Mouse (Mus musculus) intestine, postnatal 0 days (tissue): Measurements from ENCODE around the gene Osbpl11. TPM values are rescaled to one million over a fixed set of nuclear protein-coding genes. Genes with fewer than 3 reads are reported as not detected.
A peak's percentile ranks its signal among the peaks of the same experiment; 100 is the strongest.
"Not testable (repeated sequence)": the region's sequence is repeated elsewhere in the genome, so short reads cannot be mapped to it uniquely, and the experiment has no call there.

Experiments used
- ATAC-seq: fragments of 200-750 bp; cut with Nextera tagmentation; 2 replicates; pipeline ENCODE4 v1.8.0; 2017; ENCODE audit warnings: mild to moderate bottlenecking, moderate TSS enrichment, moderate library complexity
- H3K27ac ChIP-seq: fragments of 300-500 bp; sonication (generic); 2 replicates; pipeline ENCODE4 v1.5.1; 2014; ENCODE audit warnings: mild to moderate bottlenecking, low read depth, low read length, moderate library complexity
- H3K27me3 ChIP-seq: fragments of 300-500 bp; sonication (generic); replicated peaks from 2 replicates; pipeline ENCODE4 v1.6.1; 2014; ENCODE audit warnings: low read length, mixed read lengths; ENCODE audit not compliant: control insufficient read depth, insufficient read depth
- H3K36me3 ChIP-seq: fragments of 300-500 bp; sonication (generic); 2 replicates; pipeline ENCODE4 v1.6.1; 2014; ENCODE audit warnings: mild to moderate bottlenecking, moderate library complexity; ENCODE audit not compliant: control insufficient read depth, insufficient read depth
- H3K4me1 ChIP-seq: fragments of 300-500 bp; sonication (generic); replicated peaks from 2 replicates; pipeline ENCODE4 v1.6.1; 2014; ENCODE audit warnings: antibody characterized with exemption, low read length, mixed read lengths; ENCODE audit not compliant: control insufficient read depth, insufficient read depth
- H3K4me2 ChIP-seq: fragments of 300-500 bp; sonication (generic); replicated peaks from 2 replicates; pipeline ENCODE4 v1.6.1; 2014; ENCODE audit warnings: low read depth, mild to moderate bottlenecking, moderate library complexity
- H3K4me3 ChIP-seq: fragments of 300-500 bp; sonication (generic); 2 replicates; pipeline ENCODE4 v1.5.1; 2014; ENCODE audit warnings: low read depth, low read length
- H3K9ac ChIP-seq: fragments of 300-500 bp; sonication (generic); 2 replicates; pipeline ENCODE4 v1.6.1; 2014; ENCODE audit warnings: mild to moderate bottlenecking, low read depth, low read length
- H3K9me3 ChIP-seq: fragments of 300-500 bp; sonication (generic); 2 replicates; pipeline ENCODE4 v1.6.1; 2016; ENCODE audit warnings: mixed run types; ENCODE audit not compliant: control insufficient read depth
- CTCF ChIP-seq: sonication (generic); IDR thresholded peaks from 2 replicates; pipeline ENCODE4 v1.5.1; 2016; ENCODE audit warnings: low read depth, mild to moderate bottlenecking, control low read depth, antibody characterized with exemption, moderate library complexity
- WGBS: fragments of 180-500 bp; shearing (Covaris S2); extraction: QIAGEN DNeasy Blood & Tissue Kit; methylation state at CpG from one replicate; pipeline ENCODE4 v1.1.7; 2014; 5-methylcytosine and 5-hydroxymethylcytosine counted together
- polyA plus RNA-seq: library from polyadenylated mRNA; unstranded; fragments of >200 nt; fragmentation: Nextera tagmentation; extraction: Ambion mirVana; gene quantifications from 2 replicates; pipeline ENCODE4 v1.2.1, GENCODE M21; 2015

Gene Osbpl11
- polyA plus RNA-seq: 9.2 and 10.0 TPM in 2 replicates

- peak; percentile 88 for ATAC-seq
- WGBS: 0% methylated on average over 26 of the region's 27 CpGs
- no peaks in the 10 kb centered on the region for H3K36me3 ChIP-seq
These were observed at the start of gene Osbpl11 for GRCm38 (mm10) chr16:33184901-33185260. Gene Osbpl11 (plus strand): TSS chr16:33185071.

GRCm38 (mm10) chr16:33135167-33135566 lies 49.7 kb upstream of the Osbpl11 start:
- H3K9ac ChIP-seq: no peak overlapping the region
- no peaks in the 10 kb centered on the region for H3K9me3 ChIP-seq
- WGBS: 70% methylated on average over 4 of the region's 4 CpGs
- no peak overlapping the region for H3K4me2 ChIP-seq
- H3K4me3 ChIP-seq: no peak overlapping the region
- no peak for ATAC-seq
- 0 out of 2 replicates have a peak, but pooled peaks have one; percentile 16 for TF ChIP-seq CTCF
- H3K4me1 ChIP-seq: peaks cover 5% of the 10 kb centered on the region; the same call in 1 of the 2 replicates
- H3K36me3 ChIP-seq: no peaks in the 10 kb centered on the region
- no peaks in the 10 kb centered on the region for H3K27me3 ChIP-seq
- H3K27ac ChIP-seq: no peak overlapping the region

More at GRCm38 (mm10) chr16:33184901-33185260, at the start of gene Osbpl11:
- peak within 1 kb of the TSS; percentile 95 for H3K27ac ChIP-seq
- H3K4me1 ChIP-seq: 0 out of 2 replicates have a peak, but pooled peaks cover 5% of the 10 kb centered on the region
- peak within 1 kb of the TSS; percentile 93 for H3K4me3 ChIP-seq
- H3K9ac ChIP-seq: peak within 1 kb of the TSS; percentile 99
- H3K27me3 ChIP-seq: no peaks in the 10 kb centered on the region
- TF ChIP-seq CTCF: no peak
- no peaks in the 10 kb centered on the region for H3K9me3 ChIP-seq
- H3K4me2 ChIP-seq: peak within 1 kb of the TSS; percentile 80

DNA sequence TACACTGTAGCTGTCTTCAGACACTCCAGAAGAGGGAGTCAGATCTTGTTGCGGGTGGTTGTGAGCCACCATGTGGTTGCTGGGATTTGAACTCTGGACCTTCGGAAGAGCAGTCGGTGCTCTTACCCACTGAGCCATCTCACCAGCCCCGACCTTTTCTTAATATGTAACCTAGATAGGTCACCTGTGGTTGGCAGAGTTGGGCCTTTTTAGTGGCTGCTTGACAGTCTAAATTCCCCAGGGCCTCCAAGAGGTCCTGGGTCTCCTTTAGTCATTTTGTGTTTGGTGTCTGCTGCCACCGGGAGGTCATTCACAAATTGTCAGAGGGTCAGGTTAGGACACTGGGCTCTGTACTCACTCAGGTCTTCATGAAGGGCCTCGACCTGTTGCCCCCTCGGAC lies 45.8 kb upstream of the Osbpl11 start:
- H3K4me2 ChIP-seq, H3K27me3 ChIP-seq, ATAC-seq, H3K4me1 ChIP-seq, H3K36me3 ChIP-seq, H3K27ac ChIP-seq, H3K4me3 ChIP-seq, H3K9ac ChIP-seq, H3K9me3 ChIP-seq: not testable (repeated sequence)
- WGBS: 84% methylated on average over 6 of the region's 7 CpGs

DNA sequence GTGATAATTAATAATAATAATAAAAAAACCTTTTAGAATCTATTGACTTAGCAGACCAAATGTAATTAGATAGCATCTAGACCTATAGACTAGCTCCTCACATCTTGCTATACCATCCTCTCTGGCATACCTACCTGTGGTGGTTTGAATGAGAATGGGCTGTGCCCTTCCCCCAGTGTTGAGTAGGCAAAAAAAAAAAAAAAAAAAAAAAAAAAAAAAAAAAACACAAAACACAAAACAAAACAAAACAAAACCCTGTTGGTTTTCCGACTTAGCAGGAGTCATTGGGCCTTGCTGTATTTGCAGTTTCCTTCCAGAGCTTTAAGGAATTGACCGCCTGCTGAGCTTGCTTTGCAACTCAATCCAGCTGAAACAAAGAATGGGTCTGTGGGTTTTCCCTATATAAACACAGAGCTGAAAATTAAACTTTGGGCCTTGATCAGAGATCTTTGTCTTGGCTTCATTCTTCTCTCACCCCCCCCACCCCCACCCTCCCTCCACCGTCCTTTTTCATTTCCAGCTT lies 43.1 kb upstream of the Osbpl11 start:
- no peaks in the 10 kb centered on the region for H3K9me3 ChIP-seq
- no peak overlapping the region for H3K9ac ChIP-seq
- WGBS: 67% methylated on average over 3 of the region's 3 CpGs
- H3K36me3 ChIP-seq: no peaks in the 10 kb centered on the region
- no peaks in the 10 kb centered on the region for H3K4me1 ChIP-seq
- no peak overlapping the region for H3K27ac ChIP-seq
- no peak for ATAC-seq
- H3K4me2 ChIP-seq: no peak overlapping the region
- no peak for TF ChIP-seq CTCF
- H3K4me3 ChIP-seq: no peak overlapping the region
- no peaks in the 10 kb centered on the region for H3K27me3 ChIP-seq

DNA sequence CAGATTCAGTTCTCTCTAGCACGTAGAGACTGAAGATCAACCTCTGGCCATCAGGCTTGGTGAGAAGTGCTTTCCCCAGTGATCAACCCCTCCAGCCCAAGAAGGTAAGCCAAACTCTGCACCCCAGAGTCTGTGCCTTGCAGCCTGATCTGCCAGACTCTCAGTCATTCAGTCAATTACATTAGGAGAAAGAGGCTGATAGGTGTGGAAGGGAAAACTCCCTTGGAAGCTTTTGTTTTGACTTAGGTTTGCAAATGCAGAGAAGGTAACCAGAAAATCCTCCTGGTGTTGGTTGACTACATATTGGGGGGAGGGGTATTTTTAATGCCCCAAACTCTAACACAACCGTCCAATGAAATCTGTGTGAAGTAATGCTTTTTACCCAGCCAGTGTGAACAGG lies 41.4 kb upstream of the Osbpl11 start:
- TF ChIP-seq CTCF: no peak
- no peaks in the 10 kb centered on the region for H3K4me1 ChIP-seq
- H3K27ac ChIP-seq: no peak overlapping the region
- 46% methylated on average over 2 of the region's 2 CpGs for WGBS
- no peaks in the 10 kb centered on the region for H3K9me3 ChIP-seq
- no peaks in the 10 kb centered on the region for H3K36me3 ChIP-seq
- ATAC-seq: no peak
- no peak overlapping the region for H3K4me3 ChIP-seq
- no peak overlapping the region for H3K9ac ChIP-seq
- no peak overlapping the region for H3K4me2 ChIP-seq
- no peaks in the 10 kb centered on the region for H3K27me3 ChIP-seq

- no peaks in the 10 kb centered on the region for H3K36me3 ChIP-seq
- H3K4me2 ChIP-seq: no peak overlapping the region
- H3K27me3 ChIP-seq: no peaks in the 10 kb centered on the region
- no peaks in the 10 kb centered on the region for H3K4me1 ChIP-seq
- H3K9ac ChIP-seq: no peak overlapping the region
- WGBS: 96% methylated on average over 3 of the region's 3 CpGs
- no peak for TF ChIP-seq CTCF
- H3K9me3 ChIP-seq: no peaks in the 10 kb centered on the region
- ATAC-seq: no peak
- H3K4me3 ChIP-seq: no peak overlapping the region
- no peak overlapping the region for H3K27ac ChIP-seq
These were observed 38.7 kb upstream of the Osbpl11 start for GRCm38 (mm10) chr16:33146185-33146584.

DNA sequence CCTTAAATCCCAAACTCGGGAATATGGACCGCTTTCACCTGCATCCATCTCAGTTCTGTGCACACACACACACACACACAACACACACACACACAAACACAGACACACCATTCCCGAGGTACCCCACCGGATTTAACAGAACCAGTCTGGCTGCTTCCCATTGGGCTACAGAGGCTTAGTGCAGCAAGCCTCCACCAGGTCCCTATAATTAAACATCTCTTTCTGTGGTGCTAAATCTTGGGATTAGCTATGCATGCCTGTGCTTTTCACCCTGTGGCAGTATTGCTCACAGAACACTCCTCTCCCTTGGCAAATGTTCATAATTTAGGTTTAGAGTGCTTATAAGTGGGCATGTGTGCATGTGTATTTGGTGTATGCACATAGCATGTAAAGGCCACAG lies 36.7 kb upstream of the Osbpl11 start:
- no peaks in the 10 kb centered on the region for H3K27me3 ChIP-seq
- H3K4me3 ChIP-seq: no peak overlapping the region
- no peak overlapping the region for H3K4me2 ChIP-seq
- H3K27ac ChIP-seq: no peak overlapping the region
- H3K4me1 ChIP-seq: no peaks in the 10 kb centered on the region
- no peak for TF ChIP-seq CTCF
- ATAC-seq: no peak
- H3K9me3 ChIP-seq: no peaks in the 10 kb centered on the region
- 74% methylated on average over 4 of the region's 4 CpGs for WGBS
- no peak overlapping the region for H3K9ac ChIP-seq
- H3K36me3 ChIP-seq: no peaks in the 10 kb centered on the region

DNA sequence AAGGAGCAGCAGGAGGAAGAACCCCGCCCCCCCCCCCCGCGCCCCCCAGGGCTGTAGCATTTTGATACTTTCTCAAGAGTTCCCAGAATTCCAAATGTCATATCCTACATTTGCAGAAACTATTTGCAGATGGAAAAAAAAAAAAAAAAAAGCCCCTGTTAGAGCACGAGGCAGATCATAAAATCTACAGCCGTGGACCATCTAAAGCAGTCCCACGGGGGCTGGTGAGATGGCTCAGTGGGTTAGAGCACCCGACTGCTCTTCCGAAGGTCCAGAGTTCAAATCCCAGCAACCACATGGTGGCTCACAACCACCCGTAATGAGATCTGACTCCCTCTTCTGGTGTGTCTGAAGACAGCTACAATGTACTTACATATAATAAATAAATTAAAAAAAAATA lies 34.0 kb upstream of the Osbpl11 start:
- H3K36me3 ChIP-seq, H3K4me2 ChIP-seq, H3K9ac ChIP-seq, H3K27me3 ChIP-seq, H3K4me3 ChIP-seq, H3K27ac ChIP-seq, ATAC-seq, H3K9me3 ChIP-seq, H3K4me1 ChIP-seq: not testable (repeated sequence)
- WGBS: 73% methylated on average over 9 of the region's 9 CpGs
